Mouse (Mus musculus) cortical plate, adult 2 months (tissue): ENCODE data around the gene BC037034.

Experiments used
- CTCF ChIP-seq: fragments of 200-500 bp; IDR thresholded peaks from 2 replicates; pipeline ENCODE4 v1.5.1; 2011; ENCODE audit warnings: mild to moderate bottlenecking, control low read depth, low read length; ENCODE audit not compliant: insufficient read depth; ENCODE audit errors: extremely low read depth
- POLR2A ChIP-seq: fragments of 200-500 bp; IDR thresholded peaks from 2 replicates; pipeline ENCODE4 v1.6.1; 2011; ENCODE audit warnings: mild to moderate bottlenecking, low read length, control low read depth; ENCODE audit not compliant: insufficient read depth; ENCODE audit errors: extremely low read depth

- TF ChIP-seq POLR2A (no peak), CTCF (no peak)
Observed at GRCm38 (mm10) chr5:138280829-138281228, 17.0 kb upstream of the BC037034 start.
